8 mouse cellular contexts compared by ENCODE assay signal in the genomic region with DNA sequence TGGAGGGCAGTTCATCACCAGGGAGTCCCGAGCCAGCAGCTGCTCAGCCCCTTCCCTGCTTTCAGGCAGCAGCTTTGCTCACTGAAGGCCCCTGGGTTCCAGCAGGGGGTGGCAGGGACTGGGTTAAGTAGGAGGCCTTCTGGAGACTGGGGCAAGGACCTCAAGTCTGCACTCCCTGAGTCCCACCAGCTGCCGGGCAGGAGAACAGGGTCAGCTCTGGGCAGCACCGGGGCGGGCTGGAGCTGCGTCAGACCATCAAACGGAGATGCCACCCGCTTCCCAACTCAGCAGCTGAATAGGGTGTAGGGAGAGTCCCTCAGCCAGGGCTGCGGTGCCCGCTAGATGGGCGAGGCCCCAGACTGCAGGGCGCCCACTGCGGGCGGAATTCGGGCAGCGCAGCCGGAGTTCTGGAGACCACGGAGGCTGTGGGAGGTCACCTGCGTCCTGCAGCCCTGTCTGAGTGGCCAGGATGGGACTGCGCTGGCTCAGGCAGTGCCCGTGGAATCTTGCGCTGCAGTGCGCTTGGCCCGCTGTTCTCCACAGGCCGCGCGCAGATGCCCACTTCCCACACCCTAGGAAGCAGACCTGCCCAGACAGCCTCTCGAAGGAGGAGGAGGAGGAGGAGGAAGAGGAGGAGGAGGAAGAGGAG. TPM values are rescaled to one million over a fixed set of nuclear protein-coding genes. Genes with fewer than 3 reads are reported as not detected.
DNase-seq lines count a peak whose midpoint lies in the region; ATAC-seq lines count a peak whose summit lies in the region.

No protein-coding gene starts in this region.

- no peaks in the 10 kb centered on the region for H3K9me3 ChIP-seq in megakaryocyte, embryonic 14.5 days
- H3K9me3 ChIP-seq in heart, embryonic 10.5 days = no peaks in the 10 kb centered on the region
- H3K9me3 ChIP-seq in midbrain, embryonic 14.5 days (ENCODE audit: control insufficient read depth, low read length) = no peaks in the 10 kb centered on the region

- WGBS in heart, embryonic 10.5 days = 3% methylated on average over 27 of the region's 27 CpGs
- WGBS in midbrain, embryonic 14.5 days = 3% methylated on average over 27 of the region's 27 CpGs

- H3K4me1 ChIP-seq in megakaryocyte, embryonic 14.5 days = peaks cover 11% of the 10 kb centered on the region
- H3K4me1 ChIP-seq in heart, embryonic 10.5 days = peaks cover 7% of the 10 kb centered on the region
- H3K4me1 ChIP-seq in midbrain, embryonic 14.5 days (ENCODE audit: control insufficient read depth, insufficient read depth, low read length) = peaks cover 9% of the 10 kb centered on the region

- peaks cover 46% of the 10 kb centered on the region for H3K27me3 ChIP-seq in megakaryocyte, embryonic 14.5 days (replicated peaks)
- peaks cover 44% of the 10 kb centered on the region for H3K27me3 ChIP-seq in heart, embryonic 10.5 days (ENCODE audit: insufficient read depth, poor library complexity, severe bottlenecking)
- H3K27me3 ChIP-seq in midbrain, embryonic 14.5 days (ENCODE audit: control insufficient read depth, insufficient read depth, low read length) = no peaks in the 10 kb centered on the region

- H3K36me3 ChIP-seq in megakaryocyte, embryonic 14.5 days (replicated peaks; ENCODE audit: low read length) = no peaks in the 10 kb centered on the region
- no peaks in the 10 kb centered on the region for H3K36me3 ChIP-seq in heart, embryonic 10.5 days
- H3K36me3 ChIP-seq in midbrain, embryonic 14.5 days (ENCODE audit: control insufficient read depth, insufficient read depth, low read length) = no peaks in the 10 kb centered on the region

- peak overlapping the region; percentile 79 for H3K4me2 ChIP-seq in midbrain, embryonic 14.5 days (ENCODE audit: low read length)

- 0 out of 2 replicates have a peak overlapping the region, but pooled peaks have one; percentile 2 for H3K27ac ChIP-seq in heart, embryonic 10.5 days
- peak overlapping the region; percentile 37; the same call in 1 of the 2 replicates for H3K27ac ChIP-seq in midbrain, embryonic 14.5 days (replicated peaks; ENCODE audit: low read depth, low read length)

- no peak for ATAC-seq in megakaryocyte, adult 5-6 weeks (ENCODE audit: poor library complexity, severe bottlenecking)
- ATAC-seq in midbrain, embryonic 14.5 days (ENCODE audit: low FRiP score, low TSS enrichment) = peak; percentile 76
- no peak for ATAC-seq in CD4-positive, CD25-positive, alpha-beta regulatory T cell, adult 4 months

- peak; percentile 51 for DNase-seq in embryo, embryonic 10.5 days (ENCODE audit: low spot score)
- peak; percentile 79 for DNase-seq in heart, embryonic 10.5 days (ENCODE audit: low spot score)
- DNase-seq in layer of hippocampus, postnatal 10 days (ENCODE audit: low spot score in 2 of 2) = peak; percentile 58 to 69
- DNase-seq in midbrain, embryonic 14.5 days = peak; percentile 75
- DNase-seq in B cell, adult 2 months = no peak

- peak overlapping the region; percentile 44 for H3K9ac ChIP-seq in midbrain, embryonic 14.5 days (replicated peaks; ENCODE audit: low read length)

- H3K4me3 ChIP-seq in megakaryocyte, embryonic 14.5 days (replicated peaks) = peak overlapping the region; percentile 85
- peak overlapping the region; percentile 57 for H3K4me3 ChIP-seq in heart, embryonic 10.5 days
- peak overlapping the region; percentile 30 for H3K4me3 ChIP-seq in midbrain, embryonic 14.5 days (replicated peaks; ENCODE audit: low read depth, low read length)

RNA-seq across cellular contexts. Expression of gene Neurod6, which starts 4.3 kb away (rescaled TPM):
- not detected in 2 replicates for polyA plus RNA-seq in megakaryocyte, embryonic 14.5 days (2012; ENCODE audit: insufficient read depth, low replicate concordance)
- total RNA-seq in megakaryocyte, adult 5-6 weeks (2015) = not detected in 2 replicates
- total RNA-seq in megakaryocyte, adult 5-6 weeks (2017) = not detected in 2 replicates
- polyA plus RNA-seq in heart, embryonic 10.5 days (2016; fragmentation: Nextera tagmentation; extraction: Ambion mirVana) = not detected in 2 replicates
- 100 to 1,000 TPM; 223 to 261 TPM for total RNA-seq in layer of hippocampus, postnatal 10 days (2021)
- polyA plus RNA-seq in midbrain, embryonic 14.5 days (2014; fragmentation: Nextera tagmentation; extraction: Ambion mirVana) = 18.7 and 21.9 TPM in 2 replicates
- polyA plus RNA-seq in CD4-positive, CD25-positive, alpha-beta regulatory T cell, adult 4 months (2017; shearing (Covaris generic)) = not detected

Comparison
In these comparisons a context has a peak if more than half of its experiments do, and no peak if none do; other contexts are left out.
1. H3K4me3 ChIP-seq: peak in every context shown above with its lines; median percentile 85 in megakaryocyte, embryonic 14.5 days; 57 in heart, embryonic 10.5 days; 30 in midbrain, embryonic 14.5 days.
2. DNase-seq: peak in embryo, embryonic 10.5 days (single experiment), heart, embryonic 10.5 days (single experiment), layer of hippocampus, postnatal 10 days (2 of 2) and midbrain, embryonic 14.5 days (single experiment); none in B cell, adult 2 months (0 of 2).
3. RNA of gene Neurod6, which starts 4.3 kb away (polyA plus RNA-seq): 18.7 to 21.9 TPM in midbrain, embryonic 14.5 days; not detected in megakaryocyte, embryonic 14.5 days, not detected in heart, embryonic 10.5 days and not detected in CD4-positive, CD25-positive, alpha-beta regulatory T cell, adult 4 months; every median in the first group is over 10 times any median in the second.